Mouse (Mus musculus): ENCODE data around the gene Fance. TPM values are rescaled to one million over a fixed set of nuclear protein-coding genes. Genes with fewer than 3 reads are reported as not detected.

Fance gene
- polyA plus RNA-seq (2014; fragmentation: Illumina TruSeq; extraction: RNeasy Lipid Tissue Mini Kit (QIAGEN cat#74804); ENCODE audit: insufficient read depth, low read depth, low replicate concordance), result 20.7 TPM

GRCm38 (mm10) chr17:28313212-28313879, at the start of gene Fance:
Gene Fance (plus strand): TSS chr17:28313519.

GRCm38 (mm10) chr17:28328366-28328928, 15.1 kb downstream of the Fance start, which contains the start of gene Rpl10a:
Gene Rpl10a (plus strand): TSS chr17:28328471.

GRCm38 (mm10) chr17:28350466-28351352, 37.4 kb downstream of the Fance start, which contains the start of gene Tead3:
Gene Tead3 (minus strand): TSS chr17:28350817.

GRCm38 (mm10) chr17:28365122-28365521, 51.8 kb downstream of the Fance start, which contains the start of gene Tulp1:
Gene Tulp1 (minus strand): TSS chr17:28365222.

Other genes with a start within 250 kb of the Fance start
- 6.4 TPM for gene Tcp11, start 232.9 kb upstream of the Fance start, polyA plus RNA-seq (2014; fragmentation: Illumina TruSeq; extraction: RNeasy Lipid Tissue Mini Kit (QIAGEN cat#74804); ENCODE audit: insufficient read depth, low read depth, low replicate concordance)
- gene Scube3, start 171.4 kb upstream of the Fance start, polyA plus RNA-seq (2014; fragmentation: Illumina TruSeq; extraction: RNeasy Lipid Tissue Mini Kit (QIAGEN cat#74804); ENCODE audit: insufficient read depth, low read depth, low replicate concordance), result 1.4 TPM
- 17.6 TPM for gene Zfp523, start 136.4 kb upstream of the Fance start, polyA plus RNA-seq (2014; fragmentation: Illumina TruSeq; extraction: RNeasy Lipid Tissue Mini Kit (QIAGEN cat#74804); ENCODE audit: insufficient read depth, low read depth, low replicate concordance)
- 7.7 TPM for gene Def6, start 105.7 kb upstream of the Fance start, polyA plus RNA-seq (2014; fragmentation: Illumina TruSeq; extraction: RNeasy Lipid Tissue Mini Kit (QIAGEN cat#74804); ENCODE audit: insufficient read depth, low read depth, low replicate concordance)
- gene Ppard, start 80.8 kb upstream of the Fance start, polyA plus RNA-seq (2014; fragmentation: Illumina TruSeq; extraction: RNeasy Lipid Tissue Mini Kit (QIAGEN cat#74804); ENCODE audit: insufficient read depth, low read depth, low replicate concordance), result 9.8 TPM
- 991 TPM for gene Rpl10a, start 15.0 kb downstream of the Fance start, polyA plus RNA-seq (2014; fragmentation: Illumina TruSeq; extraction: RNeasy Lipid Tissue Mini Kit (QIAGEN cat#74804); ENCODE audit: insufficient read depth, low read depth, low replicate concordance)
- 11.4 TPM for gene Tead3, start 37.3 kb downstream of the Fance start, polyA plus RNA-seq (2014; fragmentation: Illumina TruSeq; extraction: RNeasy Lipid Tissue Mini Kit (QIAGEN cat#74804); ENCODE audit: insufficient read depth, low read depth, low replicate concordance)
- 2.1 TPM for gene Tulp1, start 51.7 kb downstream of the Fance start, polyA plus RNA-seq (2014; fragmentation: Illumina TruSeq; extraction: RNeasy Lipid Tissue Mini Kit (QIAGEN cat#74804); ENCODE audit: insufficient read depth, low read depth, low replicate concordance)
- 14.3 TPM for gene Fkbp5, start 204.0 kb downstream of the Fance start, polyA plus RNA-seq (2014; fragmentation: Illumina TruSeq; extraction: RNeasy Lipid Tissue Mini Kit (QIAGEN cat#74804); ENCODE audit: insufficient read depth, low read depth, low replicate concordance)
- gene Armc12, start 217.3 kb downstream of the Fance start, polyA plus RNA-seq (2014; fragmentation: Illumina TruSeq; extraction: RNeasy Lipid Tissue Mini Kit (QIAGEN cat#74804); ENCODE audit: insufficient read depth, low read depth, low replicate concordance), result not detected
- gene Clpsl2, start 235.9 kb downstream of the Fance start, polyA plus RNA-seq (2014; fragmentation: Illumina TruSeq; extraction: RNeasy Lipid Tissue Mini Kit (QIAGEN cat#74804); ENCODE audit: insufficient read depth, low read depth, low replicate concordance), result not detected
- gene Clps, start 247.2 kb downstream of the Fance start, polyA plus RNA-seq (2014; fragmentation: Illumina TruSeq; extraction: RNeasy Lipid Tissue Mini Kit (QIAGEN cat#74804); ENCODE audit: insufficient read depth, low read depth, low replicate concordance), result not detected